Mouse (Mus musculus): Measurements from ENCODE around the gene Dglucy.

The Dglucy gene

DNA sequence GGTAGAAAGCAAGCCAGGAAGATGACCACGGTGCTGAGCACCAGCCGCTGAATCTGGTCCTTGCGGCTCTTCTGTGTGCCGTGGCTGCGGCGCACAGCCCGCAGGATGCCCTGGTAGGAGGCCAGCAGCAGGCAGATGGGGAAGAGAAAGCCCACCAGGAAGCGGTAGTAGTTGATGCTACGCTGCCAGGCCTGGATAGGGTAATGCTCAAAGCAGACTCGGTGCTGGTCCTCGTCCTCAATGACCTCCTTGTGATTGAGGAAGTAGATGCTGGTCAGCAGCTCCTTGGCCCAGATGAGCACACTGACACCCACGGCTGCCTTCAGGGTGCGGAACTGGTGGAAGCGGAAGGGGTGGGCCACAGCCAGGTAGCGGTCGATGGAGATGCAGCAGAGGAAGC, 99.7 kb downstream of the Dglucy start:
- no peak for DNase-seq (ENCODE audit: inconsistent ontology term)

DNA sequence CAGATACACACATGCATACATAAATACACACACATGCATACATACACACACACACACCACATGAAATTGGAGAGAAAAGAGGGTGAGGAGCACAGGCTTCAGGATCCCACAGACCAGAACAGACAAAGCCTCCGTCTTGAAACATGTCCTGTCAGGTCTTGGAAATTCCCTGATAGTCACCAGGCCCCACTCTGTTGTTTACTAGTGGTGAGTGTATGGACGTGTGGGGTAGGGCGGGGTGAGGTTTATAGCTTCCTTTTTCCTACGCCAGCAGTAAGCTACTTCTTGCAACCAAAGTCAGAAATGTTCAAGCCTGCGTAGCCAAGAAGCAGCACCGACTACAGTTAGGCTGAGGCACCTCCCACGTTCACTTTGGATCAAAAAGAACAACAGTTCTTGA, 104.3 kb downstream of the Dglucy start:
- DNase-seq (ENCODE audit: inconsistent ontology term): no peak

DNA sequence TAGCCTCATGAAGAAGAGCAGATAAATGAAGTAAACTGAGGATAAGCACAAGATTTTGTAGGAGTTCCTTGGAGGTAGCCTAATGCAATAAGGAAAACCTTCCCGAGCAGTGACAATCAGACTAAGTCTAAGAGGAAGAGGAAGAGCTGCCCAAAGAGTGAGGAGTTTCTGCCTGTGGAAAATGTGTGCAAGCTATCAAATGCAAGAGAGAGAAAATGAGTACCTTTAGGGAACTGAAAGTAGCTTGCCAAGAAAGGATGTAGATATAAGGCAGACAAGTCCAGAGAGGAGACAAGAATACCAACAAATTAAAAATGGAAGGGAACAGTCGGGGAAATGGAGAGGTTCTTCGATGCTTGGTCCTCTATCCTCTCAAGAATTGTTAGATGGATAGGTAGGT, 106.7 kb downstream of the Dglucy start:
- no peak for DNase-seq (ENCODE audit: inconsistent ontology term)

DNA sequence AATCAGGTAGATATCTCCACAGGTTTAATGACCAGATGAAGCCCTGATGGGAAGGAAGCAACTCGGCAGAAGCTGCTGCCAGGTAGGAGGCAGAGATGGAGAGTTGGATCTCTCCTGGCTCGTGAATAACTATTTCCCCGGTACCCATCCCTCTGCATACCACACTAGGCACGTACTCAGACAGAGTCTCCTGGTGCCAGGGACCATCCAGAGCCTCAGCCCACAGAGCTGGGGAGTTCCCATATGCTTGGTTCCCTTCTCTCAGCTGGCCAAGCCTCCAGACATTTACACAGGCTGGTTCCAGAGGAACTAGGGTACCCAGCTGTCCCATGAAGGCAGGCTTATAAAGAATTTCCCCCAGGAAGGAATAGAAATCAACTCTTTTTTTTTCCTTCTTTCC, 108.0 kb downstream of the Dglucy start:
- no peak for DNase-seq (ENCODE audit: inconsistent ontology term)

DNA sequence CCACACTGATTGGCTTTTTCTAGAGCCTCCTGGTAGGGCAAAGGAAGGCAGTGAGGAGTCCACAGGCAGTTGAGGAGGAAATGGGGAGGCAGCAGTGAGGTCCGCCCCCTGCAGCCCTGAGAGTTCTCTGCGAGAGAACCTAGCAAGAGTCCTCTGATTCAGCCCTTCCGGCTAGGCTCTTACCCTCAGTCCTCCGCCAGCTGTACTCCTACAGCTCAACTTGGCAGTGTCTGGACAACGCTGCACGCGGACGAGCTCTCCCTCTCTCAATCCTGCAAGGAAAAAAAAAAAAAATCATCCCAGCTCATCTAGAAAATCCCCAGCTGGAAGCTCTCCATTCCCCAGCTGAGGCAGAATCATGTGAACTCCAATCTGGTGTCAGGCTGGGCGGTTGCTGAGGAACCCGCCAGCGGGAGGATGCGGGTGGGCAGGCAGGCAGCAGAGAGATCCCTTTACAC, 109.0 kb downstream of the Dglucy start:
- peak; percentile 27 for DNase-seq (ENCODE audit: inconsistent ontology term)

DNA sequence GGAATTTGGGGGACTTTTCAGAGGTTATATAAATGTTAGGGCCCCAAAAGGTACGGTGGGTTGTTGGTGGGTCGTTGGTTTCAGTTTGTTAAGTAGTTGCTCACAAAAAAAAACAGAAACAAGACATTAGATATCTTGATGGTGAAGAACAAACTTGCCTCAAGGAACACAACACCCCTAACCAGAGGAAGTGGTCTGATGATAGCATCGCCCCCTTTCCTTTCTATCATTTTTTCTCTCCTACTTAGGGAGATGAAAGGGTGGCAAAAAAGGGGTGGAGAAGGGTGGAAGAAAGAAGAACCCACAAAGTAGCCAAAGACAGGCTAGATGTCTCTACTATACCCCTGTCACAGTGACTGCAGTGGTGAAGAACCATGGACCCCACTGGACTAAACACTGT, 111.7 kb downstream of the Dglucy start:
- no peak for DNase-seq (ENCODE audit: inconsistent ontology term)

DNA sequence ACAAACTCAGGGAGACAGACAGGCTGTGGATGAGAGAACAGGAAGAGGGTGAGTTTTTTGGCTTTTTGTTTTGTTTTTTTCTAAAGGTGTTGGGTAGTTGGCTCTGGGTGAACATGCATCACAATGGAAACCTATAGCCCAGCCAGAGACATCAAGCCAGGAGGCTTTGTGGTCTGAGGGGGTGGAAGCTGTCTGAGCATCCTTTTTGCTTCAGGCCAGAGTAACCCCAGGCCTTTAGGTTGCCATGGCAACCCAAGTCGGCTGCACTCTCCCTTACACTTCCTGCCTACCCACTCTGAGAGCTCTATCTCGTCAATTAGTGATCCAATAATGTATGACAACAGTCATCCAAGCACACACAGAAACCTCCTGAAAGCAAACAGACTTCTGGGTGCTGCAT, 116.6 kb downstream of the Dglucy start:
- no peak for DNase-seq (ENCODE audit: inconsistent ontology term)

DNA sequence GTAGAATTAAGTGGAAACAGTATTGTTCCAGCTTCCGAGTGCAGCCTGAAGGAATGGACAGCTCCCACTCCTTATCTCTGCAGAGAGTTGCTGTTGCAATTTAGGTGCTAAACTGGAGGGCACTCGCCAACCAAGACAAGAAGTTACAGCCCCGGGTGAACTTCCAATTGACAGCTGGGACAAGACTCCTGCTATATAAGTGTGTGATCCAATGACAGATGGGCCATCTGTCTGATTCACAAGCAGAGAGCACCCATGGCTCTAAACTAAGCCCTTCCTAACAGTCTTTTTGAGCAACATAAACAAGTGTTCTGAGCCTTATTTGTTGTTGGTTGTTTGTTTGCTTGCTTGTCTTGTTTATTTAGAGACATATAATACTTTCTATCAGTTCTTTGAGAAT, 117.8 kb downstream of the Dglucy start:
- no peak for DNase-seq (ENCODE audit: inconsistent ontology term)

DNA sequence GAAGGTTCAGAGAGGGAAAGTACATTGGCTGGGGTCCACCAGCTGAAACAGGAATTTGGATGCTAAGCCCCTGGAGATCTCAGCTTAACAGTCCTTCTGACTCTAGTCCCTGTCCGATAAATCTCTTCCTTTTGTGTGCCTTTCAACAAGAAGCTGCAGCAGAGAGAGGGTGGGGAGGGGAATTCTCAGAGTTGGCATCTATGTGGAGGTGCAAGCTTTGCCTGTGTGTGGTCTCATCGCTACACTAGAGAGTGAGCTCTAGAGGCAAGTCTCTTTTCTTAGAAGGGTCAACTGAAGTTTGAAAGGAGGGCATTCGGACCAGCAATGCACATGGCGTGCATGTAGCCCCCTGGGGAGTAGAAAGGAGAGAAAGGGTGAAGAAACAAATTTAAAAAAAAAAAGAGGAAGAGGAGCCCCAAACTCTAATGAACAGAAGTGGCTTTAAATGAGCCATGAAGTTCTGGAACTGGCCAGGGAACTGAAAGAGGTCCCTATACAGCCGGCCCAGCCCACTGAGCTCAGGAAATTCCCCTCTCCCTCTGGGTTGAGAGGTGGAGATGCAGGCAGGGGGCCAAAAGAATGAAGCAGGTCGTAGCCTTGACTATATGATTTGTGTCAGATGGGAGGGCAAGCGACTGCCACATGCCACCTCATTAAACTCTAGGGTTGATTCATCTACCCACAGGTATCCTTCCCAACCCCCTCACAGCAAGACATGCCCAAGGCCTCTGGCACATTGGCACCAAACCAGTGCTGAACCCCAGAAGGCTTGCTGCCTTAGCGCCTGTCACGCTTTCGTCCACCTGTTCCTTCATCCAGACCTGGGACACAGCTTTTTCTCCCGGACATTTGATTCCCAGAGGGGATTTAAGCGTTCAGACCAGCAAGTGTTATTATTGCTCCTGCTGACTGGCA, 119.1 kb downstream of the Dglucy start:
- no peak for DNase-seq (ENCODE audit: inconsistent ontology term)

DNA sequence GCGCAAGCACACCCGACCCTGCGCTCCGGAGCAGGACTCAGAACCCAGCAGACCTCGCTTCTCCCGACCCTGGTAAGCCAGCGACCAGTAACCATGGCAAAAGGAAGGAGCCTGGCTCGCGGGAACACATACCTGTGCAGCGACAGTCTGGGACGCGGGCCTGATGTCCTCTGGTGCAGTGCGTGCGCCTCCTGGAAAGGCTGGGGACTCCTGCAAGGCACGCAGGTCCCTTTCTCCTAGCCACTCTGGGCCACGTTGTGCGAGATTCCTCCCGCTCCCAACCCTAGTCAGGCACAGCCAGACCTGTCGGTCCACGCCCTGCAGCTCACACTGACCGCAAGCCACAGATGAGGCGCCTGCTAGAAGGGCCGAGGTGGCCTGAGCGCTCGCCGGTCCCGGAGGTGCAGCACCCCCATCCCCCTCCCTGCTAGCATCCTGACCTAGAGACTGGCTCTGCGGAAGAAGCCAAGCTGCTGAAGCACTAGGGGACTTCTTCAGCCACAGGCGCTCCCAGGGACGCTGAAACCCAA, 120.3 kb downstream of the Dglucy start:
- DNase-seq (ENCODE audit: inconsistent ontology term): peak; percentile 34

DNA sequence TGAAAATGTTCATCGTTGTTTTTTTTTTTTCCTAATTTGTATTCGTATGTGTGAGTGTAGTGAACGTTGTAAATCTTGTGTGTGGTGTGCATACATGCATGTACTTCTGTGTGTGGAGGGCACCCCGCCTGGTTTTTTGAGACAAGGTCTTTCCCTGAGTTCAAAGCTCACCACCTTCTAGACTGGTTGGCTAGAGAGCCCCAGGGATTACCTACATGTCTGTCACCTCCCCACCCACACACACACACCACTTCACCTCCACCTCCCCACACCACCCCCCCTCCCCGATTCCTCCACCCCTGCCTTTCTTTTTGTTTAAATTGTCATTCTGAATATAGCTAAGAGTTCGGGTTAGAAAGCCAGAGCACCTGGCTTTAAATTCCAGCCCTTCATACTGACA, 122.0 kb downstream of the Dglucy start:
- DNase-seq (ENCODE audit: inconsistent ontology term): no peak

DNA sequence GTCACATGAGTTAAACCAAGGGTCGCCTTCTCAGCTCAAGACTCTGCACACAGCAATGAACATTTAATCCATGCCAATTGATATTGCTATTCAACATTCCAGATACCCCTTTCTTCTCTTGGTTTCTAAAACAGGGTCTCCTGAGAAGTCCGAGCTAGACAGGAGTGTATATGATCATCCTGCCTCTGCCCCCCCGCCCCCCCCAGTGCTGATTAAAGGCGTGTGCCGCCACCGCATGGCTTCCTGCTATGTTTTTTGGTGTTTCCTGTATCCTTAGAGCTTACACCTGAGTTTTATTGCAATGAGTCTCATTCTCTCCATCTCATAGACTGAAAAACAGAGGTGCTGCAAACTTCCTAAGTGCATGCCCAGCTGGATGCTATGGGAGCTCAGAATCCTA, 122.5 kb downstream of the Dglucy start:
- no peak for DNase-seq (ENCODE audit: inconsistent ontology term)

DNA sequence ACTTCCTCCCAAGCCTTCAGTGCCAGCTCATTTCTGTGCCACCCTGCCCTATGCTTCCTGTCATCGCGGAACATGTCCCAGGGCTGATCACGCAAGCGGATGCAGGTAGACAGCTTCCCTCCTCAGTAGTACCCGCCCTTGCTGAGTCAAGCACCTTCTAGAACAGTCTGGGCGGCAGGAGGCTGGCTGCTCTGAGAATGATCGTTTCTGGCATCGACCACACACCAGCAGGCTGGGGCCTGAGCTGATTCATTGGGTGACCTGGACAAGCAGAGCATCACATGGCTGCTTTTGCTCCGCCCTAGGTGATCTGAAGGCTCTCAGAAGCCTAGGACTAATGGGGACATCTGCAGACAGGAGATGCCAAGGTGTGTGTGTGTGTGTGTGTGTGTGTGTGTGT, 124.9 kb downstream of the Dglucy start:
- no peak for DNase-seq (ENCODE audit: inconsistent ontology term)

DNA sequence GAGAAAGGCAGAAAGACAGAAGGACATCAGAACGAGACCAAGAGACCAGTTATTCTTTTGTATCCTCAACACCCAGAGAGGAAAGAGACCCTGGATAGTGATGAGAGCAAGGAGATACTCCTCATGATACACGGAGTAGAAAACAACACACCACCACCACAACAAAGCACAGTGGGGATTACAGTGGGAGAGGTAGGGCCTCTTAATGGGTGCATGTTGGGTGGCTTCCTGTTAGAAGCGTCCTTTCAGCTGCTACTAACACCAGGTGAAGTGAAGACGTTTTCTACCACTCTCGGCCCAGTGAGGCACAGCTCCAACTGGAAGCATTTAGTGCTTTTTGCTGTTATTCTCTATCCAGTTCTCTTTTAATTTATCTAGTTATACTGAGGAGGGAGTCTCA, 128.0 kb downstream of the Dglucy start:
- no peak for DNase-seq (ENCODE audit: inconsistent ontology term)

DNA sequence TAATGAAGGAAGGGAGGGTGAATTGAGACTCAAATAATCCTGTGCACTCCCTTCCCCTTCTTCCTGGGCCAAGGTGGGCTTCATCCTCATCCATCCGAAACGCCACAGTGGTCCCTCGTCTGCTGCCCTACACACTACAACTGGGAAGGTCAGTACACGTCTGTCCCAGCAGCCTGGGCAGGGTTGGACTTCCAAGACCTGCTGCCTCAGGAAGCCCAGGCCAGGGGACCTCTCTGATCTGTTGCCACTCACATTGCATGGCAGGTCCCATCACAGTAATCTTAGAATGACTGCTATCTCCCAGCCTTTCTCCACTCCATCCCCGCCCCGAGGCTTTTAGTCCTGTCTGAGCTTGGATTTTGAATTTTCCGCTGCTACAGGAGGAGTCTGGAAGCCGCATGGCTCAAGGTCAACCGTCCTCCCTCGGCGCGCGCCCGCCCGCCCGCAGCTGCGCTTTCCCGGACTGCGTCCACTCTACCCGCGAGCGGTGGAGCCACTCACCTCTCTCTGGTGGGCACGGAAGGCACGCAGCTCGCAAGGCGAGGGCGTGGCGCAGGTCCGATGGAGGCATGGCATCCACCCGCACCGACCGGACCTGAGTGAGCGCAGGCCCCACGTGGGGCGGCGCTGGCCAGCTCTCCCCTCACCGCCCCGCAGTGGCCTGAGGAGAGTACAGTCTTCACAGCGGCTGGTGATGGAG, 128.9 kb downstream of the Dglucy start, which contains the start of gene Gpr68:
Gene Gpr68 (minus strand): TSS at position 601 of the 700 bp plus-strand sequence.
- peak; percentile 45 for DNase-seq (ENCODE audit: inconsistent ontology term)

DNA sequence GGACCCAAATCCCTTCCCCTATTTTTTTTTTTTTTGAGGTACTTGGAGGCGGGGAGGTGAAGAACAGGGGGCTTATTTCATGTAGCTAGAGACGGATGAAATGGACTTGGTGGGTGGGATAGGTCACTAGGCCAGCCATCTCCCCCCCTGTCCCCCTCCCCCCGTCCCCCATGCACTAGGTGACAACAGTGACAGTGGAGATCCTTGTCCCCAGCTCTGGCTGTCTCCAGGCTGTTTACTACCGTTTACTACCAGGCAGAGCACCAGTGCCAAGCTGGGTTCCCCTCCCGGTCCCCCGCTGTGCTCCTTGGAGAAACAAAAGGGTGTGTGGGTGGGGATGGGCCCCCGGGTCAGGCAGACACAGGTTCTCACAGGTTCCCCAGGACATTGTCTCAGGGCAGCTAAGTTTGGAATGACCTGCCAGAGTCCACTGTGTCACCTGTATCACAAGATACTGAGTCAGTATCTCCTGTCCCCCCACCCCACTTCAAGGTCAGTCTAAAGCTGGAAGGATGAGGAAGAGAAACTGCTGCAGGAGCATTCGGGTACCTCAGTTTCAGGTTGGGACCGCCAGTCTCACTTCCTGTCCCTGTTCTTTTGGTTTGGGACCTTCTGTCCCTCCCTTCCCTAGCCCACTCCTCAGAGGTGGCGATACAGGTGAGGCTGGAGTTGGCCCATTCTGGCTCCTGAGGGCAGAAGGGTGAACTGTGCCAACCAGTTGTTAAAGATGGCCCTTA, 129.6 kb downstream of the Dglucy start:
- no peak for DNase-seq (ENCODE audit: inconsistent ontology term)

DNA sequence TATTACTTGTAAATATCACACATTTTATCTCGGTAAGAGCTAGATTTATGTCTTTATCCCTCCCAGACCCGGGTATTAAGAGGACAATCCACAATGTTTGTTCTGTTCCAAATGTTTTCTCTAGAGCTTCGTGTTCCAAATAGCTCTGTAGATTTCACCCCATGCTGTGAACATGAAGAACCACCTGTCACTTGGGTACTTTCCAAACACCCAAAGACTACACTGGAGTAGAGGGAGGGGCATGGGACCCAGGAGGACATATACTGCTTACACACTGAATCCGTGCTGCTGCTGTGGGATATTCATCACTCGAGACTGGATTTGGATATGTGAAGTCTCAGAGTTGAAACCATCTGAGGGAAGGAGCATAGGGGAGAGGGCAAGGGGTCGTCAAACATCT, 130.9 kb downstream of the Dglucy start:
- no peak for DNase-seq (ENCODE audit: inconsistent ontology term)

DNA sequence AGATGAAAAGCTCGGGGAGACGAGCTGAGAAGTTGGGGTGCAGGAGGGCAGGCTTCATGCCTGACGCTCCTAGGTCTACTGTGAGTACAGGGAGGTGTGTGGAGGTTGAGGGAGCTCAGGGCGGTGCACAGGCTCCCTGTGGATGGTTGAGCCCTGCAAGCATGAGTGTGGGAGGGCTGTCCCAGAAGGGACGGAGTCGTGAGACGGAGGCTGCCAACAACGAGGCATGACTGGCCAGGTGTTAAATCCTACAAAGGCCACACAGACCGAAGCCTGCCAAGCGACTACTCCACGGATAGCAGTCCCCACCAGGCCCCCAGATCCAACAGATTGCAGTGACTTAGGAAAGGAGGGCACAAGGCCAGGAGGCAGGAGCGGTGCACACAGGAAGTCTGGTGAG, 131.9 kb downstream of the Dglucy start:
- DNase-seq (ENCODE audit: inconsistent ontology term): no peak

DNA sequence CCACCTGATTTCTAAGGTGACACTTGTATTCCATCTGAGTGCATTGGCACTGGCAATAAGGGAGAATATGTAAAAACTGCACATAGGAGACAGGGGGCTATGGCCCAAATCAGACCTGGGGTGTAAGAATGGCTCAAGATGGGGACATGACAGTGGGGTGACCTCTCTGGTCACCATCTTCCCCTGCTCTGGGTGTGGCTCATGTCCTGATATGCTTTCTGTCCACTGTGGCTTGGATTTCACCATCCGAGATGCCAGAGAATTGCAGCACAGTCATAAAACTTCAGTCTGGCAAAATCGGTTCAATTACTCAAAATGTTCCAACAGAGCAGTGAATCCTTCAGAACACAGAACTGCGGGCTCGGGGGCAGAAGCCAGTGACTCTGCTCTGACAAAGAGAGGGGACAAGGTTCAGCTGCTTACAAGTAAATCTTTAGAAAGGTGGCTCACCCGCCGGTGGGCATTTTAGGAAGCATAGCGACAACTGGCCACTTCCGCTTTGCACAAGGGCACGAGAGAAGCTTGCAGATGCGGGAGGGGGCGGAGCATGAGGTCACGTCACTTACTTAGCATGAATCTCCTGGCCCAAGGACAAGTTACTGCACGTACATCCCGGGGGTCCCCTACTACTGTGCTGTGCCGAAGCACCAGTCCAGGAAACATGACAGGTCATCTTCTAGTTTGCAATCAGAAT, 145.9 kb downstream of the Dglucy start:
- DNase-seq (ENCODE audit: inconsistent ontology term): no peak

DNA sequence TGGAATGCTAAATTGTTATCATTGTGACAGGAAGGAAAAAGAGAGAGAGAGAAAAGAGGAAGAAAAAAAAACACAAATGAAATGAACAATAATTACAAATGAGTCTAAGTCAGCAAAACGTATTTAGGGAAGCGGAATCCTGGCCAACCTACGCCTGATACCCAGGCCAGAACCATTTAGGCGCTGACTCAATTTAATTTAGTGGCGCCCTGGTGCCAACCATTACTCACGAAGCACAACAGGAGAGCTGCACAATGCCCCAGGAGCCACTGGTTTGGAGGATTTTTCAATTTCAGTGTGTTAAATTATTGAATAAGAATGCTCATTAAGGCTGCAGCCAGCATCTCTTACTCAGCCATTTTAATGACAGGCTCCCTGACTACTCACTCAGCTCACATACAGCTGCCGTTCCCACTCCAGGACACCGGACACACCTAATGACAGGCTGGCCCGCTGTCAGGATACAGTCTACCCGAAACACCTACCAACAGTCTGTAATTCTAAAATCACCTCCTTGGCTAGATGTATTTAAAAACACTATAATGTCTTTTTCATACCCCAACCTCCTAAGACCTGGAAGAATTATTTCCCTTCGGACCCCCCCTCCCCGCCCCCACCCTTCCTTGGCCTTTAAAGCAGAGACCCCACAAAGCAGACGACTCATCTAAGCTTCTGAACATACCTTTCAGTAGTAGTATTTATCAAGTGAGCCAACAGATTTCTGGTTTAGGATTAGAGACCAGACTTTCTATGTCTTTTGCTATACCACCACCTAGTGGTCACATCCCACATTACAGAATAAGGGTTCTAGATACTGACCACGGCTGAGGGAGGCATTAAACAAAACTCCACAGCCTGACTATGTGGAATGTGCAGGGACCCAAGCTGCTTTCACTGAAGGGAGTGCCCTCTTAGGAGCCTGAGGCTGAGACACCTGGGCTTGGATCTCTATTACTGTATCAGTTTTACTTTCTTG, 147.1 kb downstream of the Dglucy start:
- DNase-seq (ENCODE audit: inconsistent ontology term): peak; percentile 52
